Mouse (Mus musculus): ENCODE measurements around the gene Zfp661.

Zfp661 gene

DNA sequence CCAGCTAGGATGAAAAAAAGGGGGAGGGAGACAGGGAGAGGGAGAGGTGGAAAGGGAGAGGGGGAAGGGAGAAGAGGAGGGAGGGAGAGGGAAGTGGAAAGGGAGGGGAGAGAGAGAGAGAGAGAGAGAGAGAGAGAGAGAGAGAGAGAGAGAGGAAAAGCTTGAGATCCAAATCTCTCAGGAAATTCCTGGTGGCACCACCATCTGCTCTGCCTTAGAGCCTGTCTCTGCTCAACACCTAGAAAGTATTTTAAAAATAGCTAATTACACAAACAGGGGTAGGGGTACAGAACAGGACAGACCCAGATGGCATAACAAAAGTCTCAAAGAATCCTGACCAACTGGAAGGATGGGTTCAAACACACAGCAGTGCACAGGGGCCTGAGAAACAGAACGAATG, 36.4 kb downstream of the Zfp661 start:
- no peak for DNase-seq

DNA sequence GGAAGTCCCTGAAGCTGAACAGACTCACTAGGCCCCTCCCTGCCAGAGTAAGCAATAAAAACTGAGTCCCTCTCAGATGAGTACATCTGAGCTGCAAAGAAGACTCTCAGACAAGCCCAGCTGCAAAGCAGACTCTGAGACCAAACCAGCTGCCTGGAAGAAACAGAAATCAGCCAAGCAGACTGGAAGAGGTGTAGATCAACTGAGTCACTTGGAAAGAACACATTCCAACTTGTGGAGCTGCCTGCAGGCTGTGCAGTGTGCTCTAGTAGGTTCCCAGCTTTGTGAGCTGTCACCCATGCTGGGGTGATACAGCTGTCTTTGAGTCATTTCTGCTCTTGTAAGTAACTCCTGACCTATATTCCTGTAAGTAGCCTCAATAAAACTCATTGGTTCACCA, 37.2 kb downstream of the Zfp661 start:
- no peak for DNase-seq

DNA sequence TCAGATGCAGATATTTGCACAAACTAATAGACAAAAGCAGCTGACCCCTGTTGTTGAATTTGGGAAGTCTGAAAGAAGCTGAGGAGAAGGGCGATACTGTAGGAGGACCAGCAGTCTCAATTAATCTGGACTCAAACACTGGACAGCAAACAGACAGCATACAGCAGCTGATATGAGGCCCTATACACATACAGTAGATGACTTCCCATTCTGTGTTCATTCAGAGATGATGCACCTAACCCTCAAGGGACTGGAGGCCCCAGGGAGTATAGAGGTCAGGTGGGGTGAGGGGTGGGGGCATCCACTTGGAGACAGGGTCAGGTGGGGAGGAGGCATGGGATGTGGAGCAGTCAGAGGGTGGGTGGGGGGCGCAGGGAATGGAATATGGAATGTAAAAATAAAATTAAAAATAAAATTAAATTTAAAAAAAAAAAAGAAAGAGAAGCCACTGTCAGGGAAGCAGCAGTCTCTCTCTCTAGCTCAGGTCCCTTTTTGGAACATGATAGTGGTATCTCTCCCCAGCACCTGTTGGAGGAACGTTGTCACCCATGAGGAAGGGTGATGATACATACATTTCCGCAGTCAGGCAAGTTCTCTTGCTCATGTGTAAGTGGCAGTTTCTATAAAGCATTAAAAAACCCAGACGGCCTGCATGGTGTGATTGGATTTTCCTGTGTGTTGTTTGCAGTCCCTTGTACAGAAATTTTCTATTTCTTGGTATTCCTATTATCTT, 38.4 kb downstream of the Zfp661 start:
- no peak for DNase-seq

DNA sequence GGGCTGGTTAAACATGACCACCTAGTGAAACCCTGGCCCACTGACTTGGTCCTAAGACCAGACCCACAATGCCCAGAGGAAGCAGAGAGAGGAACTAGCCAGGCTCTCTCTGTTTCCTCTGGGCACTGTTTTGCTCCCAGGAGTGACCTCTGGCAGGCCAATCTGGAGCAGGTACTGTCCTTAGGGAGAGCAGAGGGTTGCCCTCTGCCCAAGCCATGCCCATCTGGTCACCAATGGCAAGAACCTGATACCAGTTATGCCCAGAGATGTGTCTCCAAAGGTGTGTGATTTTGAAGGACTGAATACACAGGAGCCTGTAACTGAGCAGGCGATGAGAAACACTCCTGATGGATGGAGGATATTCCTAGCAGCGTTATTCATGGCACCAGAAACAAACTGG, 45.2 kb downstream of the Zfp661 start:
- no peak for DNase-seq

DNA sequence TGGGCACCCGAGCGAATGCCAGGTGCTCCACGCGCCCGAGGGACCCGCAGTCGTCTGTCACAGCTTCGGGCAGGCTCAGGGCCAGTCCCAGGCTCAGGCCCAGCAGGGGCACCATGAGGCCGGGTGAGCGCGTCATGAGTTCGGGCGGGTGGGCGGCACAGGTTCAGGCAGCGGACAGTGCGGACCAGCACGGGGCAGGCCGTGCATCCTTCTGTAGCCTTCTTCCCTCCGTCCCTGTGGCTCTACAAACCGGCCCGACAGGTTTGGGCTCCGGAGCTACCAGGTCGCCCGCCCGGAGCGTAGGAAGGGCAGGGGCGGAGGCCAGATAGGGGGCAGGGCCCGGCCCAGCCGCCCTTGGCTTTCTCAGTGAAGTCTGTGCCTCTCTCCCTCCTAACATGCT, 45.7 kb downstream of the Zfp661 start, which contains the start of gene Prom2:
Gene Prom2, minus strand, starts transcription at position 283 of the 400 bp plus-strand sequence.
- DNase-seq, result peak; percentile 29 to 58

DNA sequence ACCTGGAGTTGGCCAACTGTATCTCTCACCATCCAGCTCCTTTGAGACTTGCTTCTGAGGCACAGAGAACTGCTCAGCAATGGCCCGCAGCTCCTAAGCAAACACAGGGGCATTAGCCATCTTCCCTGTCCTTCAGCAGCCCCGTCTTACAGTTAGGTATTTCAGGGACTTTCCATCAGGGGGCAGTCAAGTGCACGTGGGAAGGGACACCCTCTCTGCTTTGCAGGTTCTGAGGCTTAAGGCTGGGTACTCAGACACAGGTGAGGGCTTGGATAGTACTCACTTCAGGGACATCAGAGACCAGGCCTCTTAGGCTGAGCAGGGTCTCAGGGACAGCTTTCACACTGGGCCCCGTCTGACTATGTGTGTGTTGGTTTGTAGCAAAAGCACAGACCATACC, 47.4 kb downstream of the Zfp661 start:
- DNase-seq, result no peak

DNA sequence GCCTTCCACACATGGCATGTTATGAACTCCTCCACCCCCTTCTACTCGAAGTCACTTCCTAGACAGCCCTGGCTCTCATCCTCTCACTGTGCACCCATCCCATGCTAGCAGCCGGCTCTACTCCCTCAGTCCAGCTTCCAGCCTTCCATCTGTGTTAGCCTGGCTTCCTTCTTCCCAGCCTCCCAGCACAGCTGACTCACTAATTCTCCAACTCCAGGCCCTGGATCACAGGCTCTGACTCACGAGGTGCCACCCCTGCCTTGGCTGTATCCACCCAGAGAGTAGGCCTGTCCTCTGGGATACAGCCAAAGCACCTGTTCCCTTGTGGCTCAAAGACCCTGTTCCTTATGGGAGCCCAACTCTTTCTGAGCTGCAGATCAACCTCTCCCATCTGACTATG, 49.3 kb downstream of the Zfp661 start:
- no peak for DNase-seq

DNA sequence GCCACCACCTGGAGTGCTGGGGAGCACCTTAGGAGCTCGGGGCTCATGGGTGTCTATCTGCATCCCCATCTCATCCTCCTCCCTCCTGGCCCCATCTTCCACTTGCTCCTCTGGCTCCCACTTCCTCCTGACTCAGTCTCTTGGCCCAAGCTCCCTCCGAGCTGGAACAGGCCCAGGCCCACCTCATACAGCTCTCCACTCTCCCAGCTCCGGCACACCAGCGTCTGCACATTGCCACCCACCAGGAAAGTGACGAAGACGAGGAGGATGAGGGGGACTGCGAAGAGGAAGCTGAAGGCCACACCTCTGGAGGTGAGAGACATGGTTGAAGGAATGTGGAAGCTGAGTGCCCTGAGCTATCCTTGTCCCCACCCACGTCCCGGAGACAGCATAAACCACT, 51.5 kb downstream of the Zfp661 start:
- DNase-seq, result no peak

DNA sequence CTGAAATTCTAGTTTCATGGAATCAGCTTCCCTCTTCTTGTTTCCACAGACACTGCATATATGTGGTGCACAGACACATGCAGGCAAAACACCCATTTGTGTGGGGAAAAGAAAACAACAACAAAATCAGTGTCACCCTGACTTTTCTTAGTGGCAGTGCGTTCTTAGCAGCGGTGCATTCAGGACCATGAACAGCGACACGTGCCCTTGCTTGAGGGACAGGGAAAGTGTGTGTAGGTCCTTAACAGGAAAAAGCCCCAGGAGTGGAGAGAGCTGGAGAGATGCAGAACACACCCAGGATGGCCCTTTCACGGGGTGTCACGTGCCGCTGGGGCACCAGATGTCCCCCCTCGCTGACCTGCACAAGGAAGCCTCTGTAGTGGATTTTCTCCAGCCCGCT, 54.5 kb downstream of the Zfp661 start:
- peak in 1 of 2 experiments; percentile 24 for DNase-seq

DNA sequence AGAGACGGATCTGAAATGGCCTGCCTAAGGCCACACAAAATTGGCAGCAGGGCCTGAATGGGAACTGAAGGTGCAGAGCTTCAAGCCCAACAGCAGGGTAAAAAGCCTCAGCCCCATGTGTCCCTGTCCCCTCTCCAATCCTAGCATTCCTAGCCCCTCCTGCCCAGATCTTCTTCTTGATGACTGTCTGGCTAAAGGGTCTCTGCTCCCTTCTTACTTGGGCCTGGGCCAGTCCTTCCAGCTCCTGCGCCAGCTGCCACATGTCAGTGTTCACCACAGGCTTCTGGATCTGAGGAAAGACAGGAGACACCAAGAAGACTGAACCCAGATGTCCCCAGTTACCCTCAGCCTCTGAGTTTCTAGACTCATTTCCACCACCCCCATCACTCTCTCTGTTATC, 55.3 kb downstream of the Zfp661 start:
- DNase-seq, result peak in 1 of 2 experiments; percentile 44

DNA sequence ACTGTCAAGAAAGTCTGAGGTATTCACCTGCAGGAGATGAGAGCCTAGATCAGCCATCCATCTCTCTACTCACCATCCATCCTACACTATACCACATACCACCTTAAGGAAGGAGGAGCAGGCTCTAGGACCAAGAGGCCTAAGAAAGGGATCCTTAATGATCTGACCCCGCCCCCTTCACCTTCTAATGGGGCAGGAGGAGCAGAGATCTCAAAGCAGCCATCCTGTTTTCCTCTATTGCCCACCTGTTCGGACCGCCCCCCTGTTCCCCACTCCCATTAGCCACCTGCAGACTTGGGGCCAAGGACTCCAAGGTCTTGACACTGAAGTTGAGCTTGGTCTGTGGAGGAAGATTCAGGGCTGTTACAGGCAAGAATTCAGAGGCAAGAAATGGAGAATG, 56.5 kb downstream of the Zfp661 start:
- DNase-seq, result no peak

DNA sequence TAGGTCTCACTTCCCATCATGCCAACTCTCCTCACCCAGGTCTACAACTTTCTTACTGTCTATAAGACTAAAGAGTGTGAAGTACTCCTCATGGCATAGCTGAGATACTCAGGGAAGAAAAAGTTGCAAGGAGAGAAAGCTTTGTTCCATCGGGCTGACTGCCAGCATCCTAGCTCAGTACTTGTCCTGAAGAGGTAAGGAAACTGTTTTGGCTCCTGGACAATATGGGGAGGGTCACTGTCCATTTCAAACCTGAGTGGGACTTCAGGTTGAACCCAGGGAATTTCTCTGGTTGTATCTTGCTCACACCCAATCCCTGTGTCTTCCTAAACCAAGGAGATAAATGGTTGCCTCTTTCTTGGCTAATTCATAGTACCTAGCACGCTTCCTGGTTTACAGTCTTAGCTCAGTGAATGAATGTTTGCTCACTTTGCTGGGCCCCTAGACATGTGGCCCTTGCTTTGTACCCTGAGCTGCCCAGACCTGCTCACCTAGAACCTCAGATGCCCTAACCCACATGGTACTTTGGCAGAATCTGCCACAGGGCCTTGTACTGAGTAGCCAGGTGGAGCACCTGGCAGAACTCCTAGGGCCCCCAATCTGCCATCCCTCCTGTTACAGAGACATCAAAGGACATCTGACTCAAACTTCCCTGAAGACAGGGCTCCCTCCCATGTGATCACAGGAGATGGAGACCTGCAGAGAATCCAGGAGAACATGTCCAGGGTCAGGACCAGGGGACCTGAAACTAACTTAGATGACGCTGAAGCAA, 61.7 kb downstream of the Zfp661 start:
- DNase-seq, result no peak

All from lung, postnatal 4 days (tissue).